Mouse (Mus musculus): ENCODE data around the gene Gba.
"Not testable (repeated sequence)": the region's sequence is repeated elsewhere in the genome, so short reads cannot be mapped to it uniquely, and the experiment has no call there.

Gene Gba

GRCm38 (mm10) chr3:89214681-89215411 lies 12.1 kb downstream of the Gba start, which contains the start of gene Thbs3:
Gene Thbs3, plus strand, starts transcription at chr3:89215180.
- in situ Hi-C loops (cut with MboI, MseI) = no loop called here

GRCm38 (mm10) chr3:89215853-89216252 lies 13.1 kb downstream of the Gba start:
- in situ Hi-C loops (cut with MboI, MseI) = no loop called here

- in situ Hi-C loops (cut with MboI, MseI) = not testable (repeated sequence)
Measured at GRCm38 (mm10) chr3:89216407-89216806, 13.7 kb downstream of the Gba start.

- in situ Hi-C loops (cut with MboI, MseI) = no loop called here
Measured at GRCm38 (mm10) chr3:89218271-89218670, 15.5 kb downstream of the Gba start.

GRCm38 (mm10) chr3:89219546-89219945 lies 16.8 kb downstream of the Gba start:
- in situ Hi-C loops (cut with MboI, MseI) = no loop called here

GRCm38 (mm10) chr3:89221167-89221566 lies 18.4 kb downstream of the Gba start:
- in situ Hi-C loops (cut with MboI, MseI) = no loop called here

GRCm38 (mm10) chr3:89224796-89225195 lies 22.1 kb downstream of the Gba start:
- in situ Hi-C loops (cut with MboI, MseI) = no loop called here

GRCm38 (mm10) chr3:89225321-89225815 lies 22.6 kb downstream of the Gba start:
- in situ Hi-C loops (cut with MboI, MseI) = no loop called here

- in situ Hi-C loops (cut with MboI, MseI) = no loop called here
Measured at GRCm38 (mm10) chr3:89225918-89226317, 23.2 kb downstream of the Gba start.

GRCm38 (mm10) chr3:89226361-89226760 lies 23.6 kb downstream of the Gba start:
- in situ Hi-C loops (cut with MboI, MseI) = no loop called here

GRCm38 (mm10) chr3:89226900-89227299 lies 24.2 kb downstream of the Gba start, which contains the start of gene Mtx1:
Gene Mtx1, minus strand, starts transcription at chr3:89227088.
- in situ Hi-C loops (cut with MboI, MseI) = no loop called here

GRCm38 (mm10) chr3:89227307-89228179 lies 24.8 kb downstream of the Gba start:
- in situ Hi-C loops (cut with MboI, MseI) = no loop called here

- in situ Hi-C loops (cut with MboI, MseI) = no loop called here
Measured at GRCm38 (mm10) chr3:89228180-89228549, 25.4 kb downstream of the Gba start.

- in situ Hi-C loops (cut with MboI, MseI) = no loop called here
Measured at GRCm38 (mm10) chr3:89228836-89229235, 26.1 kb downstream of the Gba start, which contains the start of gene Muc1. Gene Muc1, plus strand, starts transcription at chr3:89229057.

GRCm38 (mm10) chr3:89229276-89229675 lies 26.5 kb downstream of the Gba start:
- in situ Hi-C loops (cut with MboI, MseI) = no loop called here

GRCm38 (mm10) chr3:89230561-89230960 lies 27.8 kb downstream of the Gba start:
- in situ Hi-C loops (cut with MboI, MseI) = no loop called here

GRCm38 (mm10) chr3:89231345-89231744 lies 28.6 kb downstream of the Gba start:
- in situ Hi-C loops (cut with MboI, MseI) = no loop called here

- in situ Hi-C loops (cut with MboI, MseI) = no loop called here
Measured at GRCm38 (mm10) chr3:89231772-89232275, 29.1 kb downstream of the Gba start.

- in situ Hi-C loops (cut with MboI, MseI) = no loop called here
Measured at GRCm38 (mm10) chr3:89232614-89233013, 29.9 kb downstream of the Gba start.

GRCm38 (mm10) chr3:89233562-89234110 lies 30.9 kb downstream of the Gba start:
- in situ Hi-C loops (cut with MboI, MseI) = no loop called here

- in situ Hi-C loops (cut with MboI, MseI) = no loop called here
Measured at GRCm38 (mm10) chr3:89236516-89236915, 33.8 kb downstream of the Gba start.

- in situ Hi-C loops (cut with MboI, MseI) = no loop called here
Measured at GRCm38 (mm10) chr3:89237682-89238081, 35.0 kb downstream of the Gba start.
